Mouse (Mus musculus) lung, postnatal 0 days (tissue): ENCODE measurements around the gene Spata48.

Source experiments
- CTCF ChIP-seq: IDR thresholded peaks from 2 replicates; pipeline ENCODE4 v1.5.1; 2016; ENCODE audit warnings: antibody characterized with exemption, mild to moderate bottlenecking
- EP300 ChIP-seq: IDR thresholded peaks from 2 replicates; pipeline ENCODE4 v1.6.1; 2016; ENCODE audit warnings: antibody characterized with exemption, mild to moderate bottlenecking, control low read depth

- TF ChIP-seq CTCF = peak; percentile 62
- no peak for TF ChIP-seq EP300
These were observed 38.0 kb downstream of the Spata48 start for GRCm38 (mm10) chr11:11499944-11500343.
